Mouse (Mus musculus) liver (tissue): Measurements from ENCODE around the gene Smug1.

ENCODE experiments used
- DNase-seq: peaks from one replicate; pipeline ENCODE4 v3.0.0-alpha.2; 2020; ENCODE audit warnings: mixed read lengths

Gene Smug1

GRCm38 (mm10) chr15:103135431-103135947, 31.4 kb downstream of the Smug1 start:
- DNase-seq, result no peak

GRCm38 (mm10) chr15:103134277-103135086, 32.4 kb downstream of the Smug1 start:
- DNase-seq, result no peak

- no peak for DNase-seq
These were observed 33.1 kb downstream of the Smug1 start for GRCm38 (mm10) chr15:103133761-103134160.

GRCm38 (mm10) chr15:103130729-103131128, 36.2 kb downstream of the Smug1 start:
- DNase-seq, result no peak

GRCm38 (mm10) chr15:103129289-103129688, 37.6 kb downstream of the Smug1 start:
- DNase-seq, result no peak

GRCm38 (mm10) chr15:103128056-103128833, 38.6 kb downstream of the Smug1 start:
- no peak for DNase-seq

- no peak for DNase-seq
These were observed 40.9 kb downstream of the Smug1 start for GRCm38 (mm10) chr15:103125982-103126381.

GRCm38 (mm10) chr15:103124254-103124653, 42.6 kb downstream of the Smug1 start:
- no peak for DNase-seq

- DNase-seq, result no peak
These were observed 43.5 kb downstream of the Smug1 start for GRCm38 (mm10) chr15:103123343-103123742.

- no peak for DNase-seq
These were observed 44.5 kb downstream of the Smug1 start for GRCm38 (mm10) chr15:103122372-103122771.

GRCm38 (mm10) chr15:103121416-103121815, 45.5 kb downstream of the Smug1 start:
- DNase-seq, result no peak

- DNase-seq, result no peak
These were observed 46.3 kb downstream of the Smug1 start for GRCm38 (mm10) chr15:103120594-103120993.

GRCm38 (mm10) chr15:103115726-103116125, 51.2 kb downstream of the Smug1 start:
- DNase-seq, result no peak

- peak; percentile 52 for DNase-seq
These were observed 51.6 kb downstream of the Smug1 start for GRCm38 (mm10) chr15:103115256-103115655.

GRCm38 (mm10) chr15:103113077-103113476, 53.8 kb downstream of the Smug1 start:
- no peak for DNase-seq

- DNase-seq, result no peak
These were observed 54.6 kb downstream of the Smug1 start for GRCm38 (mm10) chr15:103112309-103112708.

GRCm38 (mm10) chr15:103109940-103110339, 57.0 kb downstream of the Smug1 start:
- DNase-seq, result no peak

GRCm38 (mm10) chr15:103108066-103108676, 58.7 kb downstream of the Smug1 start:
- DNase-seq, result no peak

- no peak for DNase-seq
These were observed 60.7 kb downstream of the Smug1 start for GRCm38 (mm10) chr15:103106201-103106600.
